Mouse (Mus musculus) bone marrow macrophage, adult 2 months (primary cell): ENCODE measurements around the gene Coq9.

Experiments used
- CTCF ChIP-seq: IDR thresholded peaks from 2 replicates; pipeline ENCODE4 v1.5.1; 2012; ENCODE audit warnings: low read depth, mild to moderate bottlenecking, low read length, moderate library complexity
- POLR2A ChIP-seq: IDR thresholded peaks from 2 replicates; pipeline ENCODE4 v1.6.1; 2012; ENCODE audit warnings: mild to moderate bottlenecking, low read depth, low read length, borderline replicate concordance

- TF ChIP-seq CTCF (no peak), POLR2A (no peak)
These were observed 38.7 kb downstream of the Coq9 start for GRCm38 (mm10) chr8:94876820-94877219.
